Mouse (Mus musculus): Measurements from ENCODE around the gene Arid4a.

DNA sequence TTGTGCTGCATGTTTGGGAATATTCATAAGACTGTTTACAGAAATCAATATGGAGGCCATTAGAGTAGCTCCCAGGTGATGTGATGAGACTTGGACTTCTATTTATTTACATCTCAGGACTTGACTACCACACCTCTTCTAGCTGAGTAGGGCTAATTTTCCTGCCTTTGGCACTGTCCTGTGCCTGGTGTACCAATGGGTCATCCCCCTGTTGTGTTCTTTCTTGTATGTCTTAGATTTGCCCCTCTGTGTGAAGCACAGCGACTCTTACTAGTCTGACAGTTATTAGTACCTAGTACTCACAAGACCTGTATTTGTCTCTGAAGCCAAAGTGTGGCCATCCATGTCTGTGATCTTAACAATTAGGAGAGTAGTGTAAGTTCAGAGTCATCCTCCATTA lies 26.7 kb downstream of the Arid4a start:
- TF ChIP-seq POLR2A (IDR thresholded peaks at IDR 0.05; ENCODE audit: insufficient read depth, low read depth, low read length) (no peak), CTCF (IDR thresholded peaks at IDR 0.05; ENCODE audit: insufficient read depth, low read depth, low read length) (no peak)
